Mouse (Mus musculus) forebrain, postnatal 0 days (tissue): Measurements from ENCODE around the gene Tcp1. TPM values are rescaled to one million over a fixed set of nuclear protein-coding genes. Genes with fewer than 3 reads are reported as not detected.
A peak's percentile ranks its signal among the peaks of the same experiment; 100 is the strongest.
"Not testable (repeated sequence)": the region's sequence is repeated elsewhere in the genome, so short reads cannot be mapped to it uniquely, and the experiment has no call there.

Experiments
- ATAC-seq: fragments of 200-750 bp; cut with Nextera tagmentation; 2 replicates; pipeline ENCODE4 v1.8.0; 2017; ENCODE audit warnings: mild to moderate bottlenecking, moderate library complexity
- DNase-seq: peaks from one replicate; pipeline ENCODE4 v3.0.0-alpha.2; 2015
- H3K27ac ChIP-seq: fragments of 300-500 bp; sonication (generic); 2 replicates; pipeline ENCODE4 v1.5.1; 2014; ENCODE audit warnings: low read depth, mild to moderate bottlenecking, antibody characterized with exemption, low read length, moderate library complexity, mixed read lengths
- H3K27me3 ChIP-seq: fragments of 300-500 bp; sonication (generic); 2 replicates; pipeline ENCODE4 v1.6.1; 2014; ENCODE audit warnings: mild to moderate bottlenecking, low read length, mixed read lengths; ENCODE audit not compliant: insufficient read depth
- H3K36me3 ChIP-seq: fragments of 300-500 bp; sonication (generic); 2 replicates; pipeline ENCODE4 v1.6.1; 2014; ENCODE audit warnings: mild to moderate bottlenecking, moderate library complexity; ENCODE audit not compliant: insufficient read depth
- H3K4me1 ChIP-seq: fragments of 300-500 bp; sonication (generic); 2 replicates; pipeline ENCODE4 v1.6.1; 2014; ENCODE audit warnings: antibody characterized with exemption; ENCODE audit not compliant: insufficient read depth
- H3K4me2 ChIP-seq: fragments of 300-500 bp; sonication (generic); 2 replicates; pipeline ENCODE4 v1.6.1; 2014; ENCODE audit warnings: low read depth, mild to moderate bottlenecking, moderate library complexity
- H3K4me3 ChIP-seq: fragments of 300-500 bp; sonication (generic); 2 replicates; pipeline ENCODE4 v1.5.1; 2014; ENCODE audit warnings: low read depth, low read length, mixed read lengths
- H3K9ac ChIP-seq: fragments of 300-500 bp; sonication (generic); 2 replicates; pipeline ENCODE4 v1.6.1; 2014; ENCODE audit warnings: mild to moderate bottlenecking
- H3K9me3 ChIP-seq: fragments of 300-500 bp; sonication (generic); 2 replicates; pipeline ENCODE4 v1.6.1; 2016; ENCODE audit warnings: low read length
- CTCF ChIP-seq: sonication (generic); IDR thresholded peaks from 2 replicates; pipeline ENCODE4 v1.5.1; 2016; ENCODE audit warnings: antibody characterized with exemption, control low read depth, low read depth
- WGBS: fragments of 180-500 bp; shearing (Covaris S2); extraction: QIAGEN DNeasy Blood & Tissue Kit; methylation state at CpG from one replicate; pipeline ENCODE4 v1.1.7; 2014; 5-methylcytosine and 5-hydroxymethylcytosine counted together
- polyA plus RNA-seq: library from polyadenylated mRNA; unstranded; fragments of >200 nt; fragmentation: Nextera tagmentation; extraction: Ambion mirVana; gene quantifications from 2 replicates; pipeline ENCODE4 v1.2.1, GENCODE M21; 2015
- total RNA-seq: library from RNA; depleted of rRNA; stranded (reverse); fragments of >200 nt; gene quantifications from 2 replicates; pipeline ENCODE4 v1.2.3, GENCODE M21; 2014

Tcp1 gene
- total and polyA plus RNA-seq, 2 experiments from 2014 or later: 418 to 432 TPM

GRCm38 (mm10) chr17:12881216-12881615 is 34.3 kb upstream of the Tcp1 start:
- H3K9me3 ChIP-seq: no peaks in the 10 kb centered on the region
- 83% methylated on average over 1 of the region's 1 CpGs for WGBS

GRCm38 (mm10) chr17:12886620-12887019 is 28.9 kb upstream of the Tcp1 start:
- Histone ChIP-seq H3K9ac (no peak overlapping the region), H3K9me3 (no peaks in the 10 kb centered on the region), H3K4me2 (no peak overlapping the region), H3K4me3 (no peak overlapping the region), H3K36me3 (peaks cover 10% of the 10 kb centered on the region; the same call in 1 of the 2 replicates), H3K27me3 (no peaks in the 10 kb centered on the region), H3K27ac (no peak overlapping the region), H3K4me1 (no peaks in the 10 kb centered on the region)
- TF ChIP-seq CTCF: no peak
- 46% methylated on average over 6 of the region's 6 CpGs for WGBS
- DNase-seq (no peak), ATAC-seq (no peak)

More at GRCm38 (mm10) chr17:12881216-12881615, 34.3 kb upstream of the Tcp1 start:
- Histone ChIP-seq H3K4me2 (no peak overlapping the region), H3K27ac (no peak overlapping the region), H3K36me3 (no peaks in the 10 kb centered on the region), H3K4me3 (no peak overlapping the region), H3K4me1 (no peaks in the 10 kb centered on the region), H3K27me3 (no peaks in the 10 kb centered on the region), H3K9ac (no peak overlapping the region)
- no peak for DNase-seq
- no peak for ATAC-seq
- TF ChIP-seq CTCF: no peak

DNA sequence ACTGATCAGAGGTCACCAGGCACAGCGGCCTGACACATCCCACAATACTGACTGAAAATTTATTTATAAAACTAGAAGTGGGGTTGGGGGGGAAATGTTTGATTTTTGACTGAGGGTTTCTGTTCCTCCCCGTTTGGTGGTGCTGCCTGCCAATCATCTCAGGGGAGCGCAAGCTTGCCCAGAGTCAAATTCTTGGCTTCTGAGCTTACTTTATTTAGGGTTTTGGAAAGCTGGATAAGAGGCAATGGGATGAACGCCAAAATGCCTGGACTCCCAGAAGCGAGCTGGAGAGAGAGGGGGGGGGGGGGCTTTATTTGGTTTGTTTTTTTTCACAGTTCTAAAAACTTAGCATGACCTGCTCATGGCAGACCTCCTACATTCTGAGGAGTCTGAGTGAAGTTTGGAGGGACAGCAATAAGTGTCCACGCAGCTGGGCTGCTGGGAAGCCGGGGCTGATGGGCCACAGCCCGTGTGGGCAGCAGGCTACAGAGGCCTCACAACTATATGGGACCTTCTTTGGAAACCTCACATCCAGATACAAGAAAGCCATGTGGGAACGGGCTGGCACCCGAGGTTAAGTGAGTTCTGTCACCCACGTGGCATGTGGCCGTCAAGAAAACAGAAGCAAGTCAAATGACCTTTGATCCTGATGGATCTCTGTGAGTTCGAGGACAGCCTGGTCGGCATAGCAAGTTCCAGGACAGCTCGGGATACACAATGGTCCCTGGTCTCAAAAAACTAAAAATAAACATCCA is 28.3 kb upstream of the Tcp1 start:
- Histone ChIP-seq H3K27ac (no peak overlapping the region), H3K36me3 (peaks cover 10% of the 10 kb centered on the region; the same call in 1 of the 2 replicates), H3K9me3 (no peaks in the 10 kb centered on the region), H3K4me1 (no peaks in the 10 kb centered on the region), H3K4me3 (no peak overlapping the region), H3K27me3 (no peaks in the 10 kb centered on the region), H3K4me2 (no peak overlapping the region), H3K9ac (no peak overlapping the region)
- no peak for TF ChIP-seq CTCF
- no peak for DNase-seq
- no peak for ATAC-seq
- 78% methylated on average over 15 of the region's 15 CpGs for WGBS

DNA sequence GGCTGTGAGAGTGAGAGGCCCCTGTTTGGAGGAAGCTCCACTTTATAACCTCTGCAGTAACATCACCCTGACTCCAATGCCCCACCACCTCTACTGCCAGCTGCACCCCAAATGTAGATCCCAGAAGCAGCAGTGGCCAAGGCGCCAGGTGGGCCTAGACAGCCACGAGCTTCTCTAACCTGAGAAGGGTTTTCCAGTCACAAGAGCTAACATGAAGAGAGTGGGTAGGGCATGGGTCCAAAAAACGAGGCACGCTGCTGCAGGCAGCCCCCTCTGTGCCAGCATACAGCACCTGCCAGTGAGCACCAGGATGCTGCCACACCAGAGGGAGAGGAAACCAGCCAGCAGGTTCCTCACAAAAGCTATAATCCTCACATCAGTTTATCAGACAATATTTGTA is 24.4 kb upstream of the Tcp1 start:
- no peak overlapping the region for H3K4me2 ChIP-seq
- WGBS: 55% methylated on average over 4 of the region's 4 CpGs
- peak; percentile 17 for DNase-seq

GRCm38 (mm10) chr17:12892033-12892432 is 23.5 kb upstream of the Tcp1 start:
- H3K9me3 ChIP-seq: no peaks in the 10 kb centered on the region
- no peak for TF ChIP-seq CTCF
- H3K4me2 ChIP-seq: no peak overlapping the region
- no peak overlapping the region for H3K9ac ChIP-seq
- DNase-seq (no peak), ATAC-seq (no peak)
- peaks cover 10% of the 10 kb centered on the region; the same call in 1 of the 2 replicates for H3K36me3 ChIP-seq
- WGBS: 88% methylated on average over 9 of the region's 9 CpGs
- no peaks in the 10 kb centered on the region for H3K4me1 ChIP-seq
- no peak overlapping the region for H3K4me3 ChIP-seq
- no peak overlapping the region for H3K27ac ChIP-seq
- no peaks in the 10 kb centered on the region for H3K27me3 ChIP-seq

More for the DNA sequence above, 24.4 kb upstream of the Tcp1 start:
- Histone ChIP-seq H3K27me3 (no peaks in the 10 kb centered on the region), H3K4me3 (no peak overlapping the region), H3K36me3 (peaks cover 10% of the 10 kb centered on the region; the same call in 1 of the 2 replicates), H3K9me3 (no peaks in the 10 kb centered on the region), H3K9ac (no peak overlapping the region), H3K27ac (no peak overlapping the region), H3K4me1 (no peaks in the 10 kb centered on the region)
- ATAC-seq: no peak
- TF ChIP-seq CTCF: no peak

DNA sequence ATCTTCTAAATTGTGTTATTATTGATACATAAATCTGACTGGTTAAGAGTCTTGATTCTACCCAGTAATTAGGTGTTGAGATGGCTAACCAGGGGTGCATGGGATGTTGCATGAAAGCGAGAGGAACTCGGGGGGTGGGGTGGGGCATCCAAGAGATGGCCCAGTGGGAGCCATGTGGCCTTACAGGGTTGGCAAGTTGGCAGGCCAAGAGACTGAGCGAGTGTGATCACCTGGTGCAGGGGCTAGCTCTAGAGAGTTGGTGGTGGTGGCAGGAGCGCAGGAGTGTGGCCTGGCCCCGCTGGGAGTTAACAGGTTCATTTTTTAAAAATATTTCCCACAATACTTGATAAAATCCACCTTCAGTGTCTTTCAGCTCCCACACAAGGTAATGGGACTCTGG is 17.8 kb upstream of the Tcp1 start:
- Histone ChIP-seq H3K9me3 (no peaks in the 10 kb centered on the region), H3K27ac (peak overlapping the region; percentile 51), H3K36me3 (no peaks in the 10 kb centered on the region), H3K27me3 (no peaks in the 10 kb centered on the region), H3K4me3 (no peak overlapping the region), H3K4me1 (no peaks in the 10 kb centered on the region), H3K4me2 (no peak overlapping the region), H3K9ac (no peak overlapping the region)
- TF ChIP-seq CTCF: no peak
- 86% methylated on average over 5 of the region's 5 CpGs for WGBS
- ATAC-seq (peak; percentile 56), DNase-seq (peak; percentile 36)

- not testable (repeated sequence) for H3K4me1 ChIP-seq, H3K4me3 ChIP-seq, H3K36me3 ChIP-seq, H3K9ac ChIP-seq, H3K9me3 ChIP-seq, H3K27me3 ChIP-seq
- ATAC-seq (peak; percentile 49; the same call in 1 of the 2 replicates), DNase-seq (peak; percentile 49)
- WGBS: 20% methylated on average over 2 of the region's 2 CpGs
- Histone ChIP-seq H3K4me2 (peak overlapping the region; percentile 28; the same call in 1 of the 2 replicates), H3K27ac (peak overlapping the region; percentile 81)
Measured at GRCm38 (mm10) chr17:12898607-12899006, 16.9 kb upstream of the Tcp1 start.
